Comparison of ENCODE assay signal across 6 mouse cellular contexts in genomic region chr4:145545106-145545505, GRCm38 (mm10). TPM values are rescaled to one million over a fixed set of nuclear protein-coding genes. Genes with fewer than 3 reads are reported as not detected.
"Had no signal": no experiment of that assay in that cellular context is flagged by ENCODE, and none has a peak within 500 bp of the region (broad histone marks: within the 10 kb centered on the region; RNA-seq: fewer than 3 reads in every experiment).

No protein-coding gene starts in this region.

RNA-seq across cellular contexts. Expression of gene Zfp990, which starts 34.5 kb away (rescaled TPM):
- polyA plus RNA-seq: heart, embryonic 15.5 days; heart, postnatal 0 days; kidney, embryonic 15.5 days; large intestine, adult 2 months; liver, adult 2 months; liver, embryonic 15.5 days had no signal

RNA-seq across cellular contexts. Expression of gene Gm13212, which starts 39.9 kb away (rescaled TPM):
- polyA plus RNA-seq: liver, adult 2 months had no signal
